Mouse (Mus musculus) liver (tissue): Measurements from ENCODE around the gene Slx1b.
"Not testable (repeated sequence)": the region's sequence is repeated elsewhere in the genome, so short reads cannot be mapped to it uniquely, and the experiment has no call there.

ENCODE experiments used
- DNase-seq: peaks from one replicate; pipeline ENCODE4 v3.0.0-alpha.2; 2020; ENCODE audit warnings: mixed read lengths

Gene Slx1b

GRCm38 (mm10) chr7:126695631-126696207 lies at the start of gene Slx1b:
Gene Slx1b (minus strand): TSS chr7:126695784.
- peak; percentile 95 for DNase-seq

- no peak for DNase-seq
Observed at GRCm38 (mm10) chr7:126741964-126742482, 46.4 kb upstream of the Slx1b start.

DNA sequence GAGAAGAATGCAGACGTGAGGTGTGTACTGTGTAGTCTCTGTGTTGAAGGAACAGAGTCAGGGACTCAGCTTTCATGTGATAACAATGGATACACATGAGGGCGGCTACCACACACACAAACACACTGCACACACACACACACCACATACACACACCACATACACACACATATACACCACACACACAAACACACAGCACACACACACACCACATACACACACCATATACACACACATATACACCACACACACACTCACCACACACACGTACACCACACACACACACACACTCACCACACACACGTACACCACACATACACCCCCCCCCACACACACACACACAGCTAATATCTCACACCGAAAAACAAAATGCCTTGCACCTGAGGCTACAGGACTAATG lies 45.9 kb upstream of the Slx1b start:
- DNase-seq = no peak

DNA sequence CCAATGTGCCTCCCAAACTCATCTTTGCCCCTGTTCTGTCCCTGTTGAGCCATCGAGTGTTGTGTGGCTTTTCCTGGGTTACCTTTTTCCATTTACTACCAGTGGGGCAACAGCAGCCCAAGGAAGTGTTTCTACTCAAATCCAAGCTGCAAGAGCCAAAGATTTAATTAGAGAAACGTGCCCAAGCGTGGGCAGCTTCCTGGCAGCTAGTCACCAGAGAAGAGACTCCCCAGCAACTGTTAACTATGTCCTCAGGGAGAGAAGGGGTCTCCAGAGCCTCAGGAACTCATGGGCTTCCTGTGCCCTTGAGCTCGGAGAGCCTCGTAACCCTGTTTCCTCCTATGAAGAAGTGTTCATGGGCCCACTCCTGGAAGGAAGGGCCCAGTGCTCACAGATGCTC lies 45.4 kb upstream of the Slx1b start:
- DNase-seq = no peak

- DNase-seq = no peak
Observed at GRCm38 (mm10) chr7:126740132-126740735, 44.6 kb upstream of the Slx1b start.

DNA sequence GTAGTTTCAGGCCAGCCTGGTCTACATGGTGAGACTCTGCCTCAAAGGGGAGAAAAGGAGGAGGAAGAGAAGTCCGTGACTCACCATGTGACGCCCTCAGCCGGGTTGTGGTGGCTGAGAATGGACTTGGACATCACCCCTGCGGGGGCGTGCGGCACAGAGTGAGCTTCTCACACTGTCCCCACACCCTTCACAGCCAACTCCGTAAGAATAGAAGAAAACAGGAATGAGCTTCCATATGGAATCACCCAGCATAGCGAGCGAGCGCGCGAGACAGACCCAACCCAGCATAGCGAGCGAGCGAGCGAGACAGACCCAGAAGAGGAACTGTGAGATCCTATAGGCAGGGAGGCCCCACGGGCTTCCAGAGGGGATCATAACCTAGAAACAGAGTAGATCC lies 44.0 kb upstream of the Slx1b start:
- DNase-seq = no peak

DNA sequence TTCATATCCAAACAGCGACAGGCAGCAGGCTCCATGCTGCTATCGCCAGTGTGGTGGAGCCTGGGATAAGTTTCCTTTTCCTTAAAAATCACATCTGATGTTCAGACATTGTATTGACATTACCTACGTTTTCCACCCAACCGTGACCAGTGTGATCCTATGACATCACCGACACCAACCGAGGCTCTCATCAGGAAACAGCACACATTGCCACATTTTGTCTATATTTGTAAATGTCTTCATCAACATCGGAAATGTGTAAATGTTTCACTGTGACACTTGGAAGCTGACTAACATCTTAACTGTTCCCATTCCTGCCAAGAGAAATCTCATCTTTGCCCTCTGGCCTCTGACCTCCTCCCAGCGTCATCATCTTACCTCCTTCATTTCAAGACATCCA lies 40.5 kb upstream of the Slx1b start:
- DNase-seq = no peak

- not testable (repeated sequence) for DNase-seq
Observed at GRCm38 (mm10) chr7:126730256-126730789, 34.7 kb upstream of the Slx1b start.

DNA sequence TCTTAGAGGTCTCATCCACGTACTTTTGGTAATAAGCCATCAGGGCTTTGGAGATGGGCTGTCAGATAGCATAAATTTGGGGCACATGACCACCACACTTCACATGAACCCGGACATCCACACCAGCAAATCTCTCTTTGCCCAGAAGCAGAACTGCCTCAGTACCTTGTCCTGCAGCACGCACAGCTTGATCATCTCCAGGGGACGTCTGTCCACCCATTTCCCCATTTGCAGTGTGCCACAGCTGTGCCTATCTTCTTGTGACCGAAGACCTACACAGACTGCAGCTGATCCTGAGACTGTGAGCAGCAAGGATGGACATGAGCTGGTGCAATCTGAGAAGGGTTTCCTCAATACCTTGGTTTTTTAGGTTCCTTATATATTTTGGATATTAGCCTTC lies 30.1 kb upstream of the Slx1b start:
- no peak for DNase-seq

DNA sequence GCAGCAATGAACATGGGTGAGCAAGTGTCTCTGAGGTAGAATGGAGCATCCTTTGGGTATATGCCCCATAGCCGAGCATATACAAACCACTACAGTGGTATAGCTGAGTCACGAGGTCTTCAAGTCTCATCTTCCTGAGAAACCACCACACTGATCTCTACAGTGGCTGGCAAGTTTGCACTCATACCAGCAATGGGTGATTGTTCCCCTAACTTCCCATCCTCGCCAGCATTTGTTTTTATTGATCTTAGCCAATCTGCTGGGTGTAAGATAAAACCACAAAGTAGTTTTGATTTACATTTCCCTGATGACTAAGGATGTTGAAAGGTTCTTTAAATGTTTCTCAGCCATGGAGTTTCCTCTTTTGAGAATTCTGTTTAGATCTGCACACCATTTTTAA lies 29.5 kb upstream of the Slx1b start:
- DNase-seq = no peak

DNA sequence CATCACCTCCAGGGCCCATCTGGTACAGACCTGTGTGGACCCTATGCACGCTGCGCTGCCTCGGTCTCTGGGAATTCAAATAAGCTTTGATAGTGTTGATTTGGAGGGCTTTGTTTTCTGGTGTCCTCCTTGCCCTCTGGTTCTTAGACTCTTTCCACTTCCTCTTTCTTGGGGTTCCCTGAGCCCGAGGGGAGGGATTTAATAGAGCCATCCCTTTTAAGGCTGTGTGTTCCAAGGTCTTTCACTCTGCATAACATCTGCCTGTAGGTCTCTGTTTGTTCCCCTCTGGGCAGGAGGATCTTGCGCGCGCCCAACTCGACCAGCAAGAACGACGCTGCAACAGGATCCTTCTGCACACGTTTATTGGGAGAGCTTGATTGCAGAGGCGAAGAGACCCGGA lies 26.1 kb upstream of the Slx1b start:
- no peak for DNase-seq

- DNase-seq = no peak
Observed at GRCm38 (mm10) chr7:126718787-126719337, 23.3 kb upstream of the Slx1b start.

DNA sequence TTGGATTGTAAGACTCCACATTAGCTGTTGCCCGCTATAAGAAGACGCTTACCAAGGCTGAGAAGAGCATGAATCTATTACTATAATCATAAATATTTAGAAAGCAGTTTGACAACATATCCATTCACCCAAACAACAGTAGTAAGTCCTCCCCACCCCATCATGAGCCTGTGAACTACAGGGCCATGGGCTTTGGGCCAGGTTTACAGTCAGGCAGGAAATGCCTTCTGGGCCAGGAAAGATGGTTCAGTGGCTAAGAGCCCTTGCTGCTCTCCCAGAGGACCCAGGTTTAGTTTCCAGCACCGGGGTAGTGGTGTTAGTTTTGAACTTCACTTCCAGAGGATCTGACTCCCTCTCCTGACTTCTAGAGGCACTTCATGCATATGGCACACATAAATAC lies 22.0 kb upstream of the Slx1b start:
- no peak for DNase-seq

DNA sequence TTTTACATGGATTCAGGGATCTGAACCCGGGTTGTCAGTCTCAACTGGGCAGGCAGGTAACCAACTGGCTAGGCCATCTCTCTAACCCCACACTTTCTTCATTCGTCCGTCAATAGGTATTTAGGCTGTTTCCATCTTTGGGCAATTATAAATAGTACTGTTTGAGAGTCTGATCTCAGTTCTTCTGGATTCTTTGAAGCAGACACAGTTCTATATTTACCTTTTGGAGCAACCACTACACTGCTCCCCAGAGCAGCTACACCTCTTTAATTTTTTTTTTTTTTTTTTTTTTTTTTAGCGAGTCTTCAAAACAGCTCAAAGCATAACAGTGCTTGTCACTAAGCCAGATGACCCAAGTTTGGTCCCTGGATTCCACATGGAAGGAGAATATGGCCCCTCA lies 20.1 kb upstream of the Slx1b start:
- no peak for DNase-seq

- DNase-seq = no peak
Observed at GRCm38 (mm10) chr7:126711910-126712309, 16.3 kb upstream of the Slx1b start.

DNA sequence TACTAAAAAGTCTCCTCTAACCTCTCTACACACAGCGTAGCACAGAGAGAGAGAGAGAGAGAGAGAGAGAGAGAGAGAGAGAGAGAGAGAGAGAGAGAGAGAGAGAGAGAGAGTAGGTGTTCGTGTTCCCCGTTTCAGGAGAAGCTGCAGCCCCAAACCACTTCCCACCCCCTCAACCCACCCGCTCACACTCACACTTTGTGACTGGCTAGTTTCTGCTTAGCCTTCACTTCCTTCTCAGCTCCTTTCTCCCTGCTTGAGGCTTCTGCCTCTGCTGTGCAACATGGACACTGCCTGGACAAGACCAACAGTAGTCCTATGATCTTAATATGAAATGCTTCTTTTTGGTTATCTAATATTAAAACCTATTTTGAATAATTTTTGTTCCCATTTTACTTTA lies 14.7 kb upstream of the Slx1b start:
- DNase-seq = no peak

DNA sequence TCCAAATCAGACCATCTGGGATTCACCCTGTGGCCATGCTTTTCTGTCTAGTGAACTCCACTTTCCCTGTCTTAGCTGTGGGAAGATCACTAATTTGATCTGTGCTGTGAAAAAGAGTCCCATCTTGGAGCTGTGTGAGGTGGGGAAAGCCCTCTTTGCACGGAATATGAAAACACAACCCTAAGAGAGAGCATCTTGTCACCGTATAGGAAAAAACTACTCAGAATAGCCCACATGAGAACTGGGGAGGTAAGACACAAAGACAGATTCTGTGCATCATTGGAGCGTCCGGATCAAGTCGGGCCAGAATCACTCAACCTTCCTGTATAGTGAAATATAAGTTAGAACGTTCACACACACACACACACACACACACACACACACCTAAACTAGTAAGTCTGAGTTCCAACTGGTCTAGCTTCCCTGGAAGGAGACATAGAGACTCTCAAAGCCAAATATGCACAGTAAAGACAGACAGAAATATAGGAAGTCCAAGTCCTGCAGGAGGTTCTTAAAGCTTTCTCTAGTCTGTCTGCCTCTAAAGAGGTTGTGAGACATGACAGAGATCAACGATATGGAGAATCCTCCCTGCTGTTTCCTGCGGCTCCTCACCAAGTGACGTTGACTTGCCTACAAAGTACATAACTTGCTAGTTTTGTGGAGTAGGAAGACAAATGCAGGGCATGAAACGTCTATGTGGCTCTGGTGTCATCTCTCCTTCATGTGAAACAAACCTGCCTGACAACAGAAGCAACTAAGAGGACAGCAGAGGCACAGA lies 12.8 kb upstream of the Slx1b start:
- no peak for DNase-seq

DNA sequence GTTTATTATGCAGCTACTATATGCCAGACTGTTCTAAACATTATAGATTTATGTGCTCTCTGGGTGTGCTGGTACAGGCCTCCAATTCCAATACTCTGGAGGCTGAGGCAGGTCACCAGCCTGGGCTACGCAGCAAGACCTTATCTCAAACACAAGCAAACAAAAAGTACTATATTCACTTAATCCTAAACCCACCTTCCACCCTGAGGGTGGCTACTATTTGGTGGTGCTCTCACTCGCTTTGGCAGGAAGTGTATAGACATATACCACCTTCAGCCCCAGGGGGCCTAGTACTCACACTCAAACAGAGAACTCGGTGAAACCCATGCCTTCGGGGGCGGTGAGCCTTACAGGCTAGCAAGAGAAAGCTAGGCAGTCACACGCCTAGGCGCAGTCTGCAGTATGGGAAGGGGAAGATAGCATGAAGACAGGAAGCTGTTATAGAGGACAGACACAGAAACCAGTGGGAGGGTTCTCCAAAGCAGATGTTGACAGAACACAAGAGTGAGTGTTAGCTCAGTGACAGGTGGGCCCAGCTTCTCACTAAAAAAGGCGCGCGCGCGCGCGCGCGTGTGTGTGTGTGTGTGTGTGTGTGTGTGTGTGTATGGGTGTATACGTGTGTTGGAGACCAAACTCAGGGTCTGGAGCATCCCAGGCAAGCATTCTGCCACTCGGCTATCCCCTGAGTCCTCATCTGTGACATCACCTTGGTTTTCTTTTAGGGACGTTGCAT lies 12.0 kb upstream of the Slx1b start, which contains the start of gene Coro1a:
TSS of gene Coro1a (minus strand) at position 346 of the 733 bp plus-strand sequence.
- peak; percentile 31 for DNase-seq

- DNase-seq = peak; percentile 81
Observed at GRCm38 (mm10) chr7:126704121-126704980, 8.8 kb upstream of the Slx1b start.

GRCm38 (mm10) chr7:126703757-126704077 lies 8.1 kb upstream of the Slx1b start:
- no peak for DNase-seq

DNA sequence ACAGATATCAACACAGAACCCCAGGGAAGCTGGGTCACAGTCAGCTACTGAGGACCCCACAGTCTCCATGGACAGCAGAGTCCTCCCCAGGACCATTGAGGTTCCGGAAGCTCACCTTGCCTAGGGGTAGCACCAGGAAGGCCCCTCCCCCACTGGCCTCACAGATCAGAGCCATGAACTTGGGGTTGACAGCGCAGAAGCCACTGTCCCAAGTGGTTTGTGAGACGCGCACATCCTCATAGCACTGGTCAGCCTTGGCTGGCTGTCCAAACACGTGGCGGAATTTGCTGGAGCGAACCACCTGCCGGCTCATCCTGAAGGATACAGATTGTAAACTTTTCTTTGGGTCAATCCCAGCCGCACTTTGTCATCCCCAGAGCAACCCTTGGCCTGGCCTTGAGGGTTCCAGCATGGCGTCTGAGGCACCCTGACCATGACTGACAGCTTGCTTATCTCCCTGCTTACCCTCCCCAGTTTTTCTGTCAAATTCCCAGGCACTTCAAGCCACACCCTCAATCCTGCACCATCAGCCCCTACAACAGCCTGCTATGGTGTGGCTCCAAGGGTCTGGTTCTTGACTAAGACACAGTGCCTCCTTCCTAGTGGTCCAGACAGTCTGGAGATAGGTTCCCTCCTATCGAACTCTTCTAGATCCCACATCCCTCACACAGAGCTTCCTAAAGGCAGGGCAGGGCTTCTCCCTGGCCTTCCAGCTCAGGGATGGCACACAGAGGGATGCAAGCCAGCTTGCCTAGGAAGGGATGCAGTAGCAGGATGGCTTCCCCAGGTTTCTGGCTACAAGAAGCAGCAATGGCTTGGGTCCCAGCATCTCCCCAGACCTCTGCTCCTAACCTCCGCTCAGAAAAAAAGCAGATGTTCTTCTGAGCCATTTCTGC lies 7.5 kb upstream of the Slx1b start:
- no peak for DNase-seq
